Mouse (Mus musculus): ENCODE results near the gene Klhl10. TPM values are rescaled to one million over a fixed set of nuclear protein-coding genes. Genes with fewer than 3 reads are reported as not detected.

Klhl10 gene
- total and polyA plus RNA-seq, 3 experiments: 0.65 to 0.81 TPM; not detected in 1

DNA sequence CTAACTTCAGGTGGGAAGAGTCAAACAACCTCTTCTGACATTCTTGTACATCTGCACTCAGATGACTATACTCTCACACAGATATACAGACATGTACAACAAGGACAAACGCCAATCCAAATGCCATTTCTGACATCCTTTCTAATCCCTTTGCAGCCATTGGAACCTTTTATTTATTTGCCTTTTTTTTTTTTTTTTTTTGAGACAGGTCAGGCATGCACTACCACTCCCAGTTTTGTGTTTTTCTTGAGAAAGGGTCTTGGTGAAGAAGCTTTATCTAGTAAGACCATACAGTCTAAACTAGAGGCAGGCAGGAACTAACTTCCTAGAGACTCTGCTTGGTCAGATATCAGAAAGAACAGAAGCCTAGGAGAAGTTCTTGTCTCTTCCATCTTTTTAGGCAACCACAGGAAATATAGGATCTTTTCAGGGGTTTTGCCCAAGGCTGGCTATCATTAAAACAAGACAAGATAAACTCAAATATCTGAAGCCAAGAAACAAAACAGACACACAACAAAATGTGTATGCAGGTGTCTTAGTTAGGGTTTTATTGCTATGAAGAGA lies 23.6 kb downstream of the Klhl10 start (continued):
- TF ChIP-seq MAFK (IDR thresholded peaks at IDR 0.05; ENCODE audit: borderline replicate concordance, low read depth, low read length) (peak; percentile 77; the same call in 1 of the 2 replicates), MYC (IDR thresholded peaks at IDR 0.05; ENCODE audit: low read depth, low read length) (no peak), UBTF (IDR thresholded peaks at IDR 0.05; ENCODE audit: borderline replicate concordance, insufficient read depth, low read depth, low read length) (no peak), TAL1 (IDR thresholded peaks at IDR 0.05; ENCODE audit: low read length) (peak; percentile 91), ZKSCAN1 (IDR thresholded peaks at IDR 0.05; ENCODE audit: low read depth, low read length) (no peak; the same call in 1 of the 2 replicates), BHLHE40 (IDR thresholded peaks at IDR 0.05; ENCODE audit: borderline replicate concordance, low read depth, low read length) (no peak; the same call in 1 of the 2 replicates), NRF1 (IDR thresholded peaks at IDR 0.05; ENCODE audit: insufficient read depth, low read depth, low read length, poor library complexity, severe bottlenecking) (no peak), ZC3H11A (IDR thresholded peaks at IDR 0.05; ENCODE audit: low read depth, low read length) (no peak), ELF1 (IDR thresholded peaks at IDR 0.05; ENCODE audit: low read depth, low read length) (peak; percentile 63), NELFE (IDR thresholded peaks at IDR 0.05; ENCODE audit: low read depth, low read length) (no peak), TCF12 (IDR thresholded peaks at IDR 0.05; ENCODE audit: low read depth, low read length) (peak; percentile 97), CTCF (IDR thresholded peaks at IDR 0.05 in 2 of 3, conservative IDR thresholded peaks at IDR 0.05 in 1 of 3; ENCODE audit: control insufficient read depth in 1 of 3, insufficient read depth in 1 of 3, low read depth in 2 of 3, low read length in 3 of 3, poor library complexity in 1 of 3, severe bottlenecking in 1 of 3) (no peak), MAX (IDR thresholded peaks at IDR 0.05; ENCODE audit: low read length) (no peak), GABPA (IDR thresholded peaks at IDR 0.05; ENCODE audit: low read depth, low read length) (no peak), TBP (IDR thresholded peaks at IDR 0.05; ENCODE audit: low read depth, low read length) (no peak), ETS1 (IDR thresholded peaks at IDR 0.05; ENCODE audit: low read depth, low read length) (peak; percentile 86), CHD2 (IDR thresholded peaks at IDR 0.05; ENCODE audit: low read length) (no peak)

DNA sequence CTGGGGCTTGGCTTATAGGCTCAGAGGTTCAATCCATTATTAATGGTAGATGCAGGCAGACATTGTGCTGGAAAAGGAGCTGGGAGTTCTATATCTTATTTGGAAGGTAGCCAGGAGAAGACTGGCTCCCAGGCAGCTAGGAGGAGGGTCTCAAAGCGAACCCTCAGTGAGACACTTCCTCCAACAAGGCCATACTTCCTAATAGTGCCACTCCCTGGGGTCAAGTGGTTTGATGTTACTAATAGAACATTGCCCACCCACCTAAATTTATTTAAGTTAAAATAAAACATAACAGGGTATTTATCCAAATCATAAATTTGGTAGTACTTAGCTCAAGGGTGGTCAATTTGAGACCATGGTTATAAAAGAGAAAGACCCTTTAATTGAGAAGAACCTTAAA lies 24.1 kb downstream of the Klhl10 start:
- no peaks in the 10 kb centered on the region for H3K27me3 ChIP-seq (ENCODE audit: control insufficient read depth in 1 of 2, insufficient read depth in 2 of 2, low read length in 2 of 2)
- no peak for TF ChIP-seq POLR2AphosphoS5 (IDR thresholded peaks at IDR 0.05; ENCODE audit: borderline replicate concordance, low read depth, low read length)
- no peak for TF ChIP-seq MEF2A (IDR thresholded peaks at IDR 0.05; ENCODE audit: extremely low read depth, insufficient replicate concordance, low read depth, low read length, poor library complexity, severe bottlenecking)
- no peak for TF ChIP-seq RAD21 (IDR thresholded peaks at IDR 0.05; ENCODE audit: low read depth, low read length)
- TF ChIP-seq CTCF (IDR thresholded peaks at IDR 0.05 in 2 of 3, conservative IDR thresholded peaks at IDR 0.05 in 1 of 3; ENCODE audit: control insufficient read depth in 1 of 3, insufficient read depth in 1 of 3, low read depth in 2 of 3, low read length in 3 of 3, poor library complexity in 1 of 3, severe bottlenecking in 1 of 3): no peak
- no peak for TF ChIP-seq RCOR1 (IDR thresholded peaks at IDR 0.05; ENCODE audit: low read depth, low read length)
- TF ChIP-seq HCFC1 (IDR thresholded peaks at IDR 0.05; ENCODE audit: low read depth, low read length): 0 out of 2 replicates have a peak, but pooled peaks have one; percentile 10
- TF ChIP-seq ZMIZ1 (IDR thresholded peaks at IDR 0.05; ENCODE audit: low read depth, low read length): no peak
- no peak for TF ChIP-seq JUND (IDR thresholded peaks at IDR 0.05; ENCODE audit: low read depth, low read length)
- 0 out of 2 replicates have a peak, but pooled peaks have one; percentile 28 for TF ChIP-seq MAZ (IDR thresholded peaks at IDR 0.05; ENCODE audit: low read depth, low read length)
- peak; percentile 84; the same call in 1 of the 2 replicates for TF ChIP-seq CHD1 (IDR thresholded peaks at IDR 0.05; ENCODE audit: low read depth, low read length)
- no peak for TF ChIP-seq KAT2A (conservative IDR thresholded peaks at IDR 0.05; ENCODE audit: low read depth, low read length)
- TF ChIP-seq TAL1 (IDR thresholded peaks at IDR 0.05; ENCODE audit: low read length): no peak
- H3K4me3 ChIP-seq (ENCODE audit: control insufficient read depth in 1 of 2, insufficient read depth in 1 of 2, low read depth in 2 of 2, low read length in 2 of 2): no peak overlapping the region; a peak in 1 of 4 replicates
- H3K4me1 ChIP-seq (ENCODE audit: control insufficient read depth in 1 of 2, insufficient read depth in 2 of 2, low read length in 2 of 2): peaks cover 24 to 35% of the 10 kb centered on the region in 2 experiments
- DNase-seq (ENCODE audit: low read depth, low spot score): no peak
- H3K27ac ChIP-seq (ENCODE audit: control insufficient read depth, low read depth, low read length): peak overlapping the region; percentile 86
- H3K36me3 ChIP-seq (ENCODE audit: control insufficient read depth in 1 of 2, insufficient read depth in 2 of 2, low read length in 2 of 2): peaks cover 21 to 55% of the 10 kb centered on the region in 2 experiments
- H3K9me3 ChIP-seq (replicated peaks; ENCODE audit: insufficient read depth, low read length): no peaks in the 10 kb centered on the region
- no peak overlapping the region for H3K9ac ChIP-seq (ENCODE audit: control insufficient read depth, low read depth, low read length, poor library complexity, severe bottlenecking)
- H3K79me2 ChIP-seq (ENCODE audit: control insufficient read depth, insufficient read depth, low read length, poor library complexity): peaks cover 63% of the 10 kb centered on the region
